Mouse (Mus musculus) heart, adult 18-20 months (tissue): ENCODE measurements around the gene Rabl6. TPM values are rescaled to one million over a fixed set of nuclear protein-coding genes. Genes with fewer than 3 reads are reported as not detected.
"Not testable (repeated sequence)": the region's sequence is repeated elsewhere in the genome, so short reads cannot be mapped to it uniquely, and the experiment has no call there.

Experiments
- DNase-seq, 2 experiments: peaks; one replicate each; pipeline ENCODE4 v3.0.0; 2021 to 2022; ENCODE audit warnings: mixed read lengths in 1 of 2
- total RNA-seq, 2 experiments: library from RNA; stranded (reverse); gene quantifications; 2 replicates each; pipeline ENCODE4 v1.2.3; 2021

The Rabl6 gene
- total RNA-seq, 2 experiments from 2014 or later, result 63.5 to 63.8 TPM

DNA sequence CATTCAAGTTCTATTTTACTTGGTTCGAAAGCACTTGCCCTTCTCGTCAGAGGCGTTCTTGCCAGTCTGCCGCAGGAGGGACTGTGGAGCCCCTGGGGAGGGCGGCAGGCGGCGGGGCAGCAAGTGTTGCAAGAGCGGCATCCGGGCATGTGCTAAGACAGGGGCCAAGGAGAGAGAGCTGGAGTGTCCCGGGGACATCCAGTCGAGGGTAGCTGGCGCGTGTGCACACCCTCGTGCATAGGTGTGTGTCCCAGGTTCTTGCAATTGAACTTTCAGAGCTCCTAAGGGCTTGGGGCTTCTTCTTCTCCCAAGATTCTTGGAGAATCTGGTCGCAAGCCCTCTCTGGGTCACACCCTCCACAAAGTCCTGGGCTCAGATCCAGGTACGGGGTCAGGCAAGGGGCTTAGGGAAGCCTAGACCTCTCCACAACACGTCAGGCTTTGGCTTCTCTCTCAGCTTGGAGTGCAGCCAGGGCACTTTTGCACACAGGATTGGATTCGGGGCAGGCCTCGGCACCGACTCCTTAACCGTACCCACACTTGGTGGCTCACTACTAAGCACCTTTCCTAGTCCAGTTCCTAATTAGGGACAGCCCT, 32.8 kb downstream of the Rabl6 start:
- DNase-seq, result peak in 1 of 2 experiments; percentile 58

DNA sequence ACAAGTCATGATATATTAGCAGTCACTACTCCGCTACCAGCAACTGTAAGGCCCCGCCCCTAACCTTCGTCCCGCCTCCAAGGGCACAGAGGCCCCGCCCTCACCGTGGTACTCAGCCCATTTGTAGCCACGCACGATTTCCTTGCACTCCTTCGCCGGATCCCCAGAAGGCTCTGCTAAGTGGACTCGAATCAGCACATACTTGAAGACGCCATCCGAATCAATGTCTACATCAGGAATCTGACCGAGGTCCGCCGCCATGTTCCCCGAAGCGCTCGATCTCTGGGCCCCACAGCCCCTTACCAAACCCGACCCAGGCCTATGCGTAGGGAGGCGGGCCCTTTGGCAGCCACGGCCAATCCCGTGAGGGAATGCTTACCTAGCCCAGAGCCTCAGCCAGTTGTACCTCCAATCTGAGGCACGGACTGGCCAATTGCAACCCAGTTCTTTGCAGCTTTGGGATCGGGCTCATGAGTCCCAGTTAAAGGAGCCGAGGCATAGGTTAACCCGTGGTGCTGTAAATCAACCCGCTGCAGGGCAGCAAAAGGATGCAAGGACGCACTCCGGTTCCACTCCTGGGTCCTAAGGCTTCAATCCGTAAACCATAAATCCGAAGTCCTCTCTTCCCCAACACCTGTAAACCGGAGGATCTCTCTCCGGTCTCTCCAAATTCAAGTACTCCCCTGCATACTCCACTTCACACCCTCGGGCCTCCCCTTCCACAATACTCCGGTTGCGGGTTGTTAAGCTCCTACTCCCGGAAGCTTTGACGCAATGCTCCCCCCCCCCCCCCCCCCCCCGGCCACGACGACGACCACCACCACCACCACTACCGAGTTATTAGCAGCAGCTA, 33.5 kb downstream of the Rabl6 start, which contains the start of the genes Mamdc4 and Phpt1:
Gene Mamdc4, minus strand, starts transcription at position 267 of the 853 bp plus-strand sequence.
Gene Phpt1, minus strand, starts transcription at position 646 of the 853 bp plus-strand sequence.
- DNase-seq, result peak; percentile 98 to 99

DNA sequence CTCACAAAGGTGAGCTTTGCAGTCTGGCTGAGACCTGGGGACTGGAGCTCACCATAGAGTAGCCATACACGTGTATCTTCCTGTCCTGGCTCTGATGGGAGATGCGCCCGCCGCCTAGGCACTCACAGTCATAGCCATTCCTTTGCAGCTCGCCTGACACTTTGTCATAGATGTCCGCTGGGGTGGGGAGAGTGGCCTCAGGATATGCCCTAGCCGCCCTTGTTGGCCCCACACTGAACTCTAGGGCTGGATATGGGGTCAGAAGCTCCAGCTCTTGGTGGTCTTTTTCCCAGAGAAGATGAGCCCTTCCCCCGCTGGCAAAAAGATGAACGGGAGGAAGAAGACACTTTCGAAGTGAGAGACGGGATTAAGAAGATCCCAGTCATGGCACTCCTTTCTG, 34.2 kb downstream of the Rabl6 start:
- no peak for DNase-seq

DNA sequence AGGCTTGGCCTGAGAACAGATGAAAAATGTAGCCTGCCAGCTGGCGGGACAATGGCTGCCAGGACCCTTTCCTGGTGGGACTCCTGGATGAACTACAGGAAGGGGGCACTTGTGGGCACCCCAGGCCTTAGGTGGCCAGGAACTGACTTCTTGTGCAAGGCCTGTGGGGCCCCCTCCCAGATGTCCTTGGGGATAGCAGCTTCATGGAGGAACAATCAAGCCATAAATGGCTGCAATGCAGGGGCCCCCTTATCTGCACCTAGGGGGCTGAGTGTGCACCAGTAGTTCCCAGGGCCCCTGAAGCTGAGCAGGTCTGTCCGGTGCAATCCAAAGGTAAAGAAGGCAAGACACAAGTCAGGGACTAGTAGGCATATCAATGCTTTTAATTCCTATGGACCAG, 35.3 kb downstream of the Rabl6 start:
- DNase-seq, result no peak

DNA sequence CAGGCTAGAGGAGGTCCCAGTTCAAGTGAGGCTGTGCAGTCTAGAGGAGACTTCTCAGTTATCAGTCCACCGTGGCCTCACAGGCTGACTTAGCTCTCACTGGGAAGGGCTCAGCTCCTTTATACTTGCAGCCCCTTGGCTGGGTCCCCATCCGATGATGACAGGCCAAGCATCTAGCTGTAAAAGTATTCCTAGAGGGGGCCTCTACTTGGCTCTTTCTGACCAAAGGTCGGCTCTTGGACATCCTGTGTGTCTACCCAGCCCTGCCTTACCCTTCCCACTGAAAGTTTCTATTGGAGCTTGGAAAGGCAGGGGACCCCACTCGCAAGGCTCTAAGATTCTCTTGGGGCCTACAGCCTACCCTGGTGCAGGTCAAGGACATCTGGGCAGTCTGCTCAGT, 37.1 kb downstream of the Rabl6 start:
- no peak for DNase-seq

DNA sequence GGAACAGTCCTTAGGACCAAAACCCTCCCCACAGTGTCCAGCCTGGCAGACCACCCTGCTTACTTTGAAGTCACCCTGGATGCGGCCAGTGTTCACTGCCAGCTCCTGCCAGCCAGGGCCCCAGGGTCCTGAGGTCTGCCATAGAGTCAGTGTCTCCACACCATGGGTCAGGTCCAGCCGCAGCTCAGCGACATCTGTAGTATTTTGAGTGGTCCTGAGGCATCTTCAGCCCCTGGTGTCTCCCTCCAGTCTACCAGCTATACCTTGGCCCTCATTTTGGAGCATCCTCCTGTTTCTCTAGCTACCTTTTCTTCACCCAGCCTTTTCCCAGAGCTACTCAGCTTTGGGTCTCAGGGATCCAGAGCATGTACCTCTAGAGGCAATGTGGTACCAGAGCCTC, 39.0 kb downstream of the Rabl6 start:
- DNase-seq, result no peak

DNA sequence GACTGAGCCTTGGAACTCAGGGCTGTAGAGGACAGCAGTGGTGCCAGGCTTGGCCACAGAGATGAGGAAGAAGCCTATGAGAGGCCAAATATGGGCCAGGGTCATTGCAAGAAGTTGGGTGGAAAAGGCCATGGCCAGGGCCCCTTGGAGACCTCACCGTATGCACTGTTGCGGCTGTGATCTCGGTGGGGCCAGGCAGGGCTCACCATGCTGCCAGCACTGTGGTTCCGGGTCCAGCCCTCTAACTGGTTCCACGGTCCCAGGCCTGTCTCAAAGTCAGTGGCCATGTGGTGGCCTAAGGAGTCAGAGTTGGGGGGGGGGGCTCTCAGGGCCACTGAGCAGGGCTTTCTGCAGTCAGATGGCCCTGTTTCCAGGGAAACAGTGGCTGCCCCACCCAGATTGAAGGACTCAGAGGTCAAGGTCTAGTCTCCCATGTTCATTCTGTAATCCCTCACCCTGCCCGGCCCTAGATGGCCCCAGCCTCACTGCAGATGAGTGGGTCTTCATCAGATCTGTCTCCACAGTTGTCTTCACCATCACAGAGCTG, 39.8 kb downstream of the Rabl6 start:
- no peak for DNase-seq

DNA sequence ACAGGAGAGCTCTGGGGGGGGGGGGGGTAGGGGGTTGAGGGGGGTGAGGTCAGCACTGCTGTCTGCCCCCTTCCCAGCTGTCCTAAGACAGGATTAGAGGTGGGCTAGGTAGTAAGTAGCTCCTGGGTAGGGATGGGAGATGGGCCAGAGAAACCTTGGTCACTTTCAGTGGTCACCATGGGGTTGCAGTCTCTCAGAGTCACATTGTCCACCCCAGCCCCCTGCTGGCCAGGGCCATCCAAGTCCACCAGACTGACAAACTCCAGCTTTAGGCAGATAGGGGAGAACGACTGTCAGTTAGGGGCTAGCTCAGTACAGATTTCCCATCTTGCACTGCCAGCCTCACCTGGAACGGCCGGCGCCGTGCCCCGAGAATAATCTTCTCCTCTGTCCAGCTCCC, 41.8 kb downstream of the Rabl6 start:
- DNase-seq, result no peak

DNA sequence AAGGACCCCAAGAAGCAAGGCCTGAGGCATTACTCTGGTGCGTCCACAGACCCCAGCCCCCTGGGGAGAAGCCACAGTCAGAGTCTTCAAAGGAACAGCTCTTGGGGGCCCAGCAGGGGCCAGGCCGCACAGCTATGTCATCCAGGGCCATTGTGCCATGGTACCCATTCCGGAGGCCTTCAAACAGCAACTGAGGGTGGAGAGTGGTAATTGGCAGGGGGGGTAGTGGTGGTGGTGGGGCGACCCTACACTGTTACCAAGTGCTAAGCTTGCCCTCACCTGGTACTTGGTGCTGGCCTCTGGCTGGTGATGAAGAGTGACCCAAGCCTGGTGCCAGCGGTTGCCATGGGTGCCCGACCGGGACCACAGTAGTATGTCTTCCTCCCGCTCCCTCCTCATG, 42.6 kb downstream of the Rabl6 start:
- DNase-seq, result no peak

DNA sequence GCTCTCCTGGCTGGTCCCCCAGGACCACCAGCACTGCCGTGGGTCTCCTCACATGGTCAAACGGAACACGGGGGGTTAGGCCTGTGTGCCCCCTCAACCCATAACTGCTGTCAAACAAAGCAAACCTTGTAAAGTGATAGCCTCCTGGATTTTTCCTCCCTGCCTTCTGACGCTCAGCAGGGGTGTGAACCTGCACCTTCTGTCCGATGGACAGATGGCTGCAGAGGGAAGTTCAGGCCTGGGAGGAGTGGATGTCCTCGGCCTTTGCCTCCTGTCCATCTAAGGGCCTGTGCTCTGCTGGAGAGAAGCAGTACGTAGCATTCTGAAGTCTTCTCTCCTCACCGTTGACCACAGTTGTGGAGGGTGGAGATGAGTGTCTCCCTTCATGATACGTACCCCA, 46.4 kb downstream of the Rabl6 start:
- no peak for DNase-seq

DNA sequence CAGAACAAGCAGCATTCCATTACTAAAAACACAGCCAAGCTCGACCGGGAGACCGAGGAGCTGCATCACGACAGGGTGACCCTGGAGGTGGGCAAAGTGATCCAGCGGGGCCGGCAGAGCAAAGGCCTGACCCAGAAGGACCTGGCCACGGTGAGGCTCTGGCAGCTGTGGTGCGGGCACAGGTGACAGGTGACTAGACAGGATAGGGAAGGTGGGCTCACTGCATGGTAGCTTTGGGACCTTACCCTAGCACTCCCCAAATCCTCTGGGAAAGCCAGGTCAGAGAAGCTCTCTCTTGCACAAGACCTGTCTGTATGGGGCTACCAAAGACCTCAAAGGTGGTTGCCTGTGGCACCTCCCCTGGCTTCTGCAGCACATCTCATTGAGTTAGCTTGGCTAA, 47.8 kb downstream of the Rabl6 start:
- no peak for DNase-seq

DNA sequence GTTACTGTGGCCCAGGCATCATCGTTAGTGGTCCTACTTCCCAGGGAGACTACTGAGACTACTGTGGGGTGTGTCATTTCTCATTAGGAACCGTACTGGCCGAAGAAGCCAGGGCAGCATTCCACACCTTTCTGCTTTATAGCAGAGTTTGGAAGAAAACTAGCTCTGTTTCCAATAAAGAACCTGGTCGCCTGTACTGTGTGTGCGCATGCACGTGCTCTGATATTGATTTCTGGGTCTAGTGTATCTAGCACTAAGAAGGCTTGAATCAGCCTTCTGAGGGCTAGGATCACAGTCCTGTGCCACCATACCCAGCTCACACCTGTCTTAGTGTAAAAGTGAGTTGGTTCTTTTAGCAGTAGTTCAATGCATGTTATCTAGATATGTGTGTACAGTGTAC, 49.5 kb downstream of the Rabl6 start:
- no peak for DNase-seq

DNA sequence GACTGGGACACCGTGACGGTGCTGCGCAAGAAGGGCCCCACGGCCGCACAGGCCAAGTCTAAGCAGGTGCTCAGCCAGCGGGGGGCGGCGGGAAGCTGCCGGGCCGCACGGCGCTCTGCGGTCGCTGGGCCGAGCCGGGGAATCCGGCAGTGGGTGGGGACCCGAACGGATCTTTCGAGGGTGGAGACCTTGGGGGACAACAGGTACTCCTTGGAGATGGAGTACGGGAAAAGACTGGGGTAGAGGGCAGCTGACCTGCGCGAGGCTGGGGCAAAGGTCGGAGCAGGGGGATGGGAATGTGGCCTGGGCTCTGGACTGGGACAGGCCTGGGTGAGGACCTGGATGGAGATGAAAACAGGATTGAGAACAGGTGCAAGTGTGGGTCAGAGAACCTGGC, 50.4 kb downstream of the Rabl6 start:
- DNase-seq, result no peak

DNA sequence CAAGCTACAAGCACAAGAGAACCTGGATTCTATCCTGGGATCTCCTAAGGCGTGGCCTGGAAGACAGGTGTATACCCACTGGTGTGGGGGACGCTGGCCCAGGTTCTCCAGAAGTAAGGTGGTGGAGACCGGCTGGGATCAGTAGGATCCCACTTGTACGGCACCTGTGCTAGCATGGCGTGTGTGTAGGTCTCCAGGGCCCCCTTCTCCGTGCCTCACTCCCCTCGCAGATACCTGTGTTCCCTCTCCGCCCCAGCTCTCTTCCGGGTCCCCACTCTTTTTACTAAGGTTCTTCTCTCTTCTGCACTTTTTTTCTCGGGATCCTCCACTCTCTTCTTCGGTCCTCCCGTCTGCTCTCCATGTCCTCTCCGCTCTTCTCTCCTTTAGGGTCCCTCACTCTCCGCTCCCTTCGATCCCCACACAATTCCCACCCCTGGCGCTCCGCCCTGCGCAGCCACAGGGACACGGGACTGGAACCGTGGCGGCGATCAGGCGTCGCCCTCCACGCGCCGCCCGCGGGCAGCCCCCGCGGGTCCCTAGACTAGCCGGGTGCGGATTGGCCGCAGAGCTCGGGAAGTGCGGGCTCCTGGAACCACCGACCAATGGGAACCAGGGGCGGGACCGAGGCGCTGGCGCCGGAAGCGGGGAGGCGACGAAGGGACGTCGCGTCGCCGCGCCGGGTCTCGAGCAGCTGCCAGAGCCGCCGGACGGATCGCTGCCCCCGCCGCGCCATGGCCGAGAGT, 50.9 kb downstream of the Rabl6 start, which contains the start of gene Edf1:
Gene Edf1, plus strand, starts transcription at position 627 of the 743 bp plus-strand sequence.
- peak; percentile 95 to 98 for DNase-seq

DNA sequence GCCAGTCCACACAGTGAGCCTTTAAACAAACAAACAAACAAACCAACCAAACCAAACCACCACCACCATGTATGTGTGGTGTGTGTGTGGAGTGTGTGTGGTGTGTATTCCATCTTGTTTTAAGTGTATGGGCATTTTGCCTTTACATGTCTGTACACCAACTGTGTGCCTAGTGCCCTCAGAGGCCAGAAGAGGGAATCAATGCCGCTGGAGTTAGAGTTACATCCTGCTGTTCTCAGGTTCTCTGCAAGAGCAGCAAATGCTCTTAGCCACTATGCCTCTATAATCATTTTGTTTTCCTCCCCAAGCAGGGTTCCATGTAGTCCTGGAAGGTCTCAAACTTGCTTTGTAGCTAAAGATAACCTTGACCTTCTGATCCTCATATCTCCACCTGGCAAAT, 52.0 kb downstream of the Rabl6 start:
- DNase-seq, result no peak

DNA sequence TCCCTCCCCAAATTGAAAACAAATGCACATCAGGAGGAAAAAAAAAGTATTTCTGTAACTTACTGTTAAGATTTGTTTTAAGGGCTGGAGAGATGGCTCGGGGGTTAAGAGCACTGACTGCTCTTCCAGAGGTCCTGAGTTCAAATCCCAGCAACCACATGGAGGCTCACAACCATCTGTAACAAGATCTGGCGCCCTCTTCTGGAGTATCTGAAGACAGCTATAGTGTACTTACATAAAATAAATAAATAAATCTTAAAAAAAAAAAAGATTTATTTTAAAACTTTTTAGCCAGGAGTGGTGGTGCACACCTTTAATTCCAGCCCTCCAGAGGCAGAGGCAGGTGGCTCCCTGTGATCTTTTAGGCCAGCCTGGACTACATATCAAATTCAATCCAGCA, 52.8 kb downstream of the Rabl6 start:
- DNase-seq, result not testable (repeated sequence)

DNA sequence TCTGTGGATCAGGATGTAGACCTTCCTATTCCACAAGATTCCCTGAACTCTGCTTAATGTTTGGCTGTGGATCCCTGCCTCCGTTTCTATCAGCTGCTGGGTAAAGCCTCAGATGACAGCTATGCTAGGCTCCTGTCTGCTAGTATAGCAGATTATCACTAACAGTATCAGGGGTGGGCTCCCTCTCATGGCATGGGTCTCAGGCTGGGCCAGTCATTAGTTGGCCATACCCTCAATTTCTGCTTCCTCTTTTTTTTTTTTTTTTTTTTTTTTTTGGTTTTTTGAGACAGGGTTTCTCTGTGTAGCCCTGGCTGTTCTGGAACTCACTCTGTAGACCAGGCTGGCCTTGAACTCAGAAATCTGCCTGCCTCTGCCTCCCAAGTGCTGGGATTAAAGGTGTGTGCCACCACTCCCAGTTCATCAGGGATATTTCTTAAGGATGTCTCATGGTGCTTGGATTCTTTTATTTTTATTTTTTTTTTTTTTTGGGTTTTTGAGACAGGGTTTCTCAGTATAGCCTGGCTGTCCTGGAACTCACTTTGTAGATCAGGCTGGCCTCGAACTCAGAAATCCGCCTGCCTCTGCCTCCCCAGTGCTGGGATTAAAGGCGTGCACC, 55.0 kb downstream of the Rabl6 start:
- DNase-seq, result not testable (repeated sequence)

DNA sequence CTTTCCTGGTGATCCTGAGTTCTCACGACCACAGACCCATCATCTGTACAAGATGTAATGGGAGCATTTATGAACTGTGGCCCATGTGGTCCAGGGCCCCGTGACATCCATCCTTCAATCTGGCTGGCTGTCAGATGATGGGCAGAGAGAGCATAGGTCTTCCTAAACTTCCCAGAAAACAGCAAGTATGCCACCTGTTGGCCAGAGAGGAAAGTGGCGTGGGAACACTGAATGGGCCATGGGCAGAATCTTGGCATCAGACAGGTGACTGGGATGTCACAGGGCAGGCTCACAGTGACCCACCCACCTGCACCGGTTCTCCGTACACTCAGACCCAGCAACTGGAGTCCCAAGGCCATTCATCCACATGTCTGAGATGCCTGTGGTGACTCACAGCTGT, 57.1 kb downstream of the Rabl6 start:
- peak; percentile 50 to 65 for DNase-seq

DNA sequence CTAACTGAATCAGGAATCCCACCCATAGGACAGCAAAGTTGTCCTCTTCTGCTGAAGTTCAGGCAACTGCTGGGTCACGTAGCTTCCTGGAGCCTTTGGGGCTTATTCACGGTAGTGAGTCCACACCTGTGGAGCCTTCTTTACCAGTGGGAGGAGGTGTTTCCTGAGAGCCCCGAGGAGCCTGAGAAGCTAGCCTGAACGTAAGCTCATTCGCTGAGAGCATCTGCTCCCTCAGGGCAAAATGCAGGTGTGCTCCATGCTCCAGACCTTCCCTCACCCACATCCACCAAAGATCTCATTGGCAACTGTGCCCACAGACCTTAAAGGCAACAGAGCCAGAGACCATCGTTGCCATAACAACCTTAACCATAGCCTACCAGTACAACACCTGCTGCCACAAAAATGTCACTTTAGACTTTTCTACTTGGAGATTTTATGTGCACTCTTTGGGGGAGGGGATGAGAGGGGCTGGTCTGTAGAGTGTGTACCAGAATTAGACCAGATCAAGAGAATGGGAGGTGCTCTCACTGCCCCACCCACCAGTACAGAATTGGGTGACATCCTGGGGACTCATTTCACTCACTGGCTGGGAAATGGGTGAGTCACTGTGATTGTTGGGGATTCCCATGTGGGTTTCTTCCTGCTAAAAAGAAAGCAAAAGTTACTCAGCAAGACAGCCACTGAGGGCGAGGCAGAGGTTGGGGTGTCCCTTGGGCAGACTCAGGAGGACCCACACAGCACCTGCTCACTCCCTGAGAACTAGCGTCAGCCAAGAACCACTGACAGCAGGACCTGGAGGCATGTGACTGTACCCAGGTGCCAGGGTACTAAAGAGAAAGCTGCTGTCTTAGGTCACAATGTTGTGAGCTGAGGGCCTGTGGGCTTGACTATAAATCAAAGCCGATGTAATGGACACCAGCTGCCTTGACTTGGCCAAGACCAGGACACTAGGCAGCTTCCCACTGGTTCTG, 59.0 kb downstream of the Rabl6 start:
- peak in 1 of 2 experiments; percentile 54 for DNase-seq

DNA sequence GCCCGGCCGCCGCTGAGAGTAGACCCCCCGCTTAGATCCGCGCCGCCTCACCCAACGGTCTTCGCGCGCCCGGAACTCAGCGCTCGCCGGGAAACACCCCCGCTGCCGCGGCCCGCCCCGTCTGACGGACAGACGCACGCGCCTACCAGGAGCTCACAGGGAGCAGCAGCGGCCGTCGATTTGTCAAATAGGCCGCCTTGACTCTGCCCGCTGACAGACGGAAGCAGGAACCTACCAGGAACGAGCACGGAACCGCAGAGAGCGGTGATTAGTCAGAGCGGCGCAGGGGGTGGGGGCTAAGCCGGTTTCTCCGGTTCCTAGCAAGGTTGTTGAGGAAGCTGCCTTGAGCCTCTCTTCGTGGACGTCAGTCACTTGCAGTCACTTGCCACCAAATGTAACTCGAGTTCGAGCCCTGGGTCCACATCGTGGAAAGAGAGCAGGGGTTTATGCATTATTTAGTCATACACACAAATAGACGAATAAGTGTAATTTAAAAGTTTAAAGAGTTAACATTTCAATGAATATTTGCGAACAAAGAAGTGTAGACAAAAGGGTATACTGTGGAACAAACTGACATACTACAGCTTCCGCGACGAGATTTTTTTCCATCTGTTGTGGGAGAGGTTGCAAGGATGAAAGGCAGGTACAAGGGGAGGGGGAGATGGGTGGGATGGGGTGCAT, 61.4 kb downstream of the Rabl6 start, which contains the start of gene Traf2:
Gene Traf2, minus strand, starts transcription at position 130 of the 681 bp plus-strand sequence.
- peak; percentile 100 for DNase-seq
